Mouse (Mus musculus): ENCODE results near the gene Cdyl.

Gene Cdyl

DNA sequence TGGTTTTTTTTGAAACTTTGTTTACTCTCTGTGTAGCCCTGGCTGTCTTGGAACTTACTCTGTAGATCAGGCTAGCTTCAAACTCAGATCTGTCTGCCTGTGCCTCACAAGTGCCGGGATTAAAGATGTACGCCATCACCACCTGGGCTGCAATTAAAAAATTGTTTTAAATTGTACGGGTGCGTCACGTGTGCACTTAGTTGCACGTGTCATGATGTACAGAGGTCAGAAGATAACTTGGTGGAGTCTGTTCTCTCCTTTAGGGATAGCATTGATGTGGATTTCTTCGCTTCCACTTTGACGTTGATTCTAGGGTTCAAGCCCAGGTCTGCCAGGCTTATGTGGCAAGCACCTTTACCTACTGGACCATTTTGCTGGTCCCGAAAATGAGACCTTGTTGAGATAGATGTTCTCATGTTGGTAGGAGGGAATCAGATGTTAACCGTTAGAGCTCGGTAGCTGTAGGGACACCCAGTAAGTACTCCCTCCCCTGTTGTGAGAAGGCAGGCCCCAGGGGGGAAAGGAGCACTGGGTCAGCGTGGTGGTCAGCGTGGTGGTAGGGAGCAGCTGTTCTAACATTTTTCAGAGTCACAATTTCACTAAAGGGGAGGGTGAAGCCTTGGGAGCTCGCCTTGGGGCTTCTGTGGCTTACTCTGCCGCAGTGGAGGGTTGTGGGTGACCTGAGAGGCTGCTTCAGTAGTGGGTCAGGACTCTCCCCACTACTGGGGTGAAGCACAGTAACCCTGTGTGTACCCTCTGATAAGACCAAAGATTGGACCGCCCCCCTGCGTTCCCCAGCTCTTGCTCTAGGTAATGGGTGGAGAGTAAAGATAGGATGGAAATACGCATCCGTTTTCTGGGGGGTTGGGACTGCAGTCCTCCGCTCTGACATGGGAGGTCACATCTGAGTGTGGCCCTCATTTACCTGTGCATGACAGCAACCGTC is 97.0 kb downstream of the Cdyl start:
- intact Hi-C loops (cut with DNase I) = no loop called here

GRCm38 (mm10) chr13:35760372-35760771 is 100.7 kb downstream of the Cdyl start:
- intact Hi-C loops (cut with DNase I) = no loop called here

GRCm38 (mm10) chr13:35764559-35764958 is 104.9 kb downstream of the Cdyl start:
- intact Hi-C loops (cut with DNase I) = no loop called here

- intact Hi-C loops (cut with DNase I) = no loop called here
Measured at GRCm38 (mm10) chr13:35765817-35766216, 106.2 kb downstream of the Cdyl start.

GRCm38 (mm10) chr13:35769673-35770072 is 110.0 kb downstream of the Cdyl start:
- intact Hi-C loops (cut with DNase I) = no loop called here

DNA sequence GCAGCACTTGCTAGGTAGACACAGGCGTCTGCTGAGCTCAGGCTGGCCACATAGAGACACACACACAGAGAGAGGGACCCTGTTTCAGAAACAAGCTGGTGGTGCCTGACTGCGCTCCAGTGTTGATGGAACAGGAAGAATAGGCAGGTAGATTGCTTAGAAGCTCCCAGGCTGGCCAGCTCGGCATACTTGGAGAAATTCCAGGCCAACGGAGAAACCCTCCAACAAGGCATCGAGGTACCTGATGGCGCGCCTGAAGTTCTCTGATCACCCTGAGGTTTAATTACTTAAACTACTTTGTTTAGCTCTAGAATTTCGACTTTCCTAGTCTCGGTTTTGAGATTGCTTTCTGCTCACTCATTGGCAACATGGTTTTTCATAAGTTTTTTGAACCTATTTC is 110.8 kb downstream of the Cdyl start:
- intact Hi-C loops (cut with DNase I) = no loop called here

DNA sequence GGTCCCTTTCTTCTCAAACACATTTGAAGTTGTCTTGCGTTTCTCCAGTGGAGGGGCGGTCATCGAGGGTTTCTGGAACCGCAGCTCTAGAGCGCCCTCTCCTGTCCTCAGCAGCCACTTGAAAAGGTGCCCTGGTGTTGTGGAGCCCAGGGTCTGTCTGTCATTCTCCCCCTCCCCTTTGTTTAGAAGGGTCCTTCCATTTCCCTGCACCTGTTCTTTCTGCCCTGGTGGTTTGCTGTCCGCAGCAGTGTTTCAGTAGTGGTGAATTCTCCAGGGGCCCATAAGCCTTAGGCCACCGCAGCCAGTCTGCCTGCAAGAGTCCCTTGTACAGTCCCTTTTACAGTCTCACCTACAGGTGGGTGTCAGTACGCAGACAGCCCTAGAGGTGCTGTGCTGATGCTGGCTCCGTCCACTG is 112.3 kb downstream of the Cdyl start:
- intact Hi-C loops (cut with DNase I) = no loop called here

DNA sequence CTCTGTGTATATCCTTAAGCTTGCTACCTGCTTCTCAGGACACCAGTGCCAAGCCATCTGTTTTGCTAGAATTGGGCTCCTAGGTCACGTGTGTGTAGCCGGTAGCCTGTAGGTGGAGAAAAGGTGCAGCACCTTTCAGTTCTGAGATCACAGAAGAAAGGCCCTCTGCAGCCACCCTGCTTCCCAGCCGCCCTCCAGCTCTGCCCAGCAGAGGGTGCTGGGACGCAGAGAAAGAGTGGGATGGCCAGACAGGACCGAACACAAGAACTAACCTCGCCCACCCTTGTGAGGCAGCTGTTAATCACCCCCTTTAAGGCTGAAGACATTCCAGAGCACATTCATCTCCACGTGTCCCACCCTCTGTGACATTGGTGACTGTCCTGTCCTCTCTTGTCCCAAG is 114.1 kb downstream of the Cdyl start:
- intact Hi-C loops (cut with DNase I) = no loop called here

DNA sequence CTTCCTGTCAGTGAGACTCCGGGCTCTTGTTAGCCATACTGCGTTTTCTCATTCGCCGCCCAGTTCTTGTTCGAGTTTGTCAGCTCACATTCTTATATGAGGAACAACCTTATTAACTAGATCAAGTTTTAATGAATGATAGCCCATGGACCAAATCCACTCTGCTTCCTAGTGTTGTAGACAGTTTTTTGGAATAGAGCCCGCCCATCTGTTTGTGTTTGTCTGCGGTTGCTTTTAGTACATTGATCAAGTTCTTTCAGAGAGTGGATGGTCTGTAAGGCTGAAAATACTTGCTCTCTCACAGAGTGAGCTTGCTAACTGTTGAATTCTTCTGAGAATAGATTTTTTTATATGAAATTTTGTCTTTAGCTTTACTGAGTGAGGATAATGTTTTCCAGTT is 116.5 kb downstream of the Cdyl start:
- intact Hi-C loops (cut with DNase I) = no loop called here

DNA sequence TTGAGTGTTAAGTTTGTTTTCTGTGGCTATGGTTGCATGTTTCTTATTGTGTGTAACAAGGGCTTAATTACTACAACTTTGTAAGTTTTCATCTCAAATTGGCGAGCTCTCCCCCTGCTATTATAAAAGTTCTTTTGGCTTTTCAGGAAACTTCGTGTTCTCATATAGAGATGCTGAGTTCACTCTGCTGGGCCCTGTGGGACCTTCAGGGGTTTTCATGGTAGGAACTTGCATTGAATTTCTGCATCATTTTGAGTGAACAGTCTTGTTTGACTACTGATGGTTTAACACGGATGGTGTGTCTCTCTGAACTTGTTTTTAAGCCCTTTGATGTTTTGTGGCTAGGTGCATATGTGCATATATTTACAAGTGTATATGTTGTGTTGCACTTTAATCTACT is 121.1 kb downstream of the Cdyl start:
- intact Hi-C loops (cut with DNase I) = loop anchor here (5.0 kb wide), 1 partner anchor 167 kb away; no protein-coding TSS in a partner anchor

GRCm38 (mm10) chr13:35781755-35782154 is 122.1 kb downstream of the Cdyl start:
- intact Hi-C loops (cut with DNase I) = loop anchor here (5.0 kb wide), 1 partner anchor 166 kb away; no protein-coding TSS in a partner anchor

GRCm38 (mm10) chr13:35782949-35783348 is 123.3 kb downstream of the Cdyl start:
- intact Hi-C loops (cut with DNase I) = loop anchor here (5.0 kb wide), 1 partner anchor 164 kb away; no protein-coding TSS in a partner anchor

DNA sequence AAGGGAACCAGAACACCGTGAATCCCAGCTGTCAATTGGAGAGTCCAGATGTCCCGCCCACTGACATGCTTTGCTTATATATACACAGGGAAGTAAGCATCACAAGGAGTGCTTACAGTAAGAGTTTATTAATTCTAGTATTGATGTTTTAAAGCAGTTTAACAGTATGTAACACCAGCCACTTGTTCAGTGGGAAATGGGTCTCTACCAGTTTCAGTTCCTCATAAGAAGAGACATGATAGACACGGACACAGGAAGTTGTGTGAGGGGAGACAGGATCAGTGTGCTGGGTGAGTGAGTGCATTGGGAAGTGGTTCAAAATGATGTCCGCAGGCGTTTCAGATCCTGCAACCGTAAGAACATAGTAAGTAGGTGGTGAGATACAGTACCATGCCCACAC is 123.9 kb downstream of the Cdyl start:
- intact Hi-C loops (cut with DNase I) = loop anchor here (5.0 kb wide), 1 partner anchor 164 kb away; no protein-coding TSS in a partner anchor

- intact Hi-C loops (cut with DNase I) = loop anchor here (5.0 kb wide), 1 partner anchor 163 kb away; no protein-coding TSS in a partner anchor
Measured at GRCm38 (mm10) chr13:35784281-35784680, 124.6 kb downstream of the Cdyl start.

GRCm38 (mm10) chr13:35785330-35785939 is 125.8 kb downstream of the Cdyl start:
- intact Hi-C loops (cut with DNase I) = no loop called here

- intact Hi-C loops (cut with DNase I) = no loop called here
Measured at GRCm38 (mm10) chr13:35786726-35787399, 127.2 kb downstream of the Cdyl start.

DNA sequence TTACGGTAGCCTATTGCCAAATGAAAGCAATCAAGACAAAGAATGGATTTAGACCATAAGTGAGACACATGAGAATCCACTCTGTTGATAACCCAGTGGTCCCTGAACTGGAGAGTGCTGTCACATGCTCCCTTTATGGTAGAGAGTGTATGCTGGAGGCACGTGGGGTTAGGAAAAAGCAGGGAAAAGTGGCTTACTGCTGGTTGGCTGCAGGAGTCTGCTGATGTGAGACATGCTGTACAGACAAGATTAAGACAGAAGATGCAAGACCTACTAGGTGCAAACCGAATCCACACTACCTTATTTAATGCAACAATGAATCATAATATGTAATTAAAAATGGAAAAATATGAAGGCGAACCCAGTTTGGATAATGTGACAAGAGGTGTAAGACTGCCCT is 129.9 kb downstream of the Cdyl start:
- intact Hi-C loops (cut with DNase I) = no loop called here

DNA sequence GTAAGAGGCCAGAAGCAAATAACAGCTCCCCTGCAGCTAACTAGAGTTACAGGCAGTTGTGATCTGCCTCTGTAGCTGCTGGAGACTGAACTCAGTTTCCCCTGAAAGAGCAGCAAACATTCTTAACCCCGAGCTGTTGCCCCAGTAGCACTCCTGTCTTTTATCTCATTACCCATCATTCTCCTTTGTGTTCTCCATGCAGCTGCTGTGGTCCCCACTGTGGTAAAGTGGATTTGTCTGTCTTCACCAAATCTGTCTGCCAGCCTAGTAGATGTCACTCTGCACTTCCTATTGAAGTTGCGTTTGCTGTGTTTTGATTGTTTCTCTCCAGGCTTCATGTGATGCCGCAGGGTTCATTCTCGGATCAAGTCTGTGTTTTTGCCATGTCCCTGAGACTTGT is 130.8 kb downstream of the Cdyl start:
- intact Hi-C loops (cut with DNase I) = no loop called here

GRCm38 (mm10) chr13:35794309-35794708 is 134.7 kb downstream of the Cdyl start:
- intact Hi-C loops (cut with DNase I) = no loop called here

- intact Hi-C loops (cut with DNase I) = no loop called here
Measured at GRCm38 (mm10) chr13:35794774-35795173, 135.1 kb downstream of the Cdyl start.

DNA sequence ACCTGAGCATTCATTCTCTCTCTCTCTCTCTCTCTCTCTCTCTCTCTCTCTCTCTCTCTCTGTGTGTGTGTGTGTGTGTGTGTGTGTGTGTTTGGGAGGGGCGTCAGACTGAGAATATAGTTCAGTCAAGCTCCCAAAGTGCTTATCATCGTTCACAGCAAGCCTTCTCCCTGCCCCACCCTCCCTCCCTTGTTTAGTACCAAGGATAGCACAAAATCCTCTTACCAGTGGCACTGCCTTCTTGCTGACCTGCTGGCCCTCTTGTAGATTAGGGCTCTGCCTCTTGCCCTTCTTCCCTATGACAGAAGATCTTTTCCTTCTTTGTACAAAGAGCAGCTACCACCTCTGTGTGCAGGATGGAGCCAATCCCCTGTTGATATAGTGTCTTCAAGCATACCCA is 136.3 kb downstream of the Cdyl start:
- intact Hi-C loops (cut with DNase I) = no loop called here

DNA sequence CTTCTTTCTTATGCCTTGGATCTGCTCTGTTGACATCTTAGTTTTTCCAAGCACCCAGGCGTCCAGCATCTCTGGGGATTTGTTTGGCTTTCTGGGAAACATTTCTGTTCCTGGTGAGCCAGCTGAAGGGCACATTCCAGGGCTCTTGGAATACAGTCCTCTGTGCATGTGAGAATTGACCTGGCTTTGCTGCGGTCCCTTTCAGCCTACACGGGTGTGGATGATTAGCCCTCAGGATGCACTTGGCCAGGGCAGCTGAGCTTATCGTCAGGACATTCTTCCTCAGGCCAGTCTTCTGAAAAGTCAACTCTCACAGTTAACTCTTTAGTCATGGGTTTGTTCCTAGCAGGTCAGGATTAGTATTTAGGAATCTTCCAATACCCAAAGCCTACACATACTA is 136.7 kb downstream of the Cdyl start:
- intact Hi-C loops (cut with DNase I) = no loop called here

Data from adrenal gland (tissue).